Mouse (Mus musculus) testis, postnatal 10 days (tissue): Measurements from ENCODE around the gene Lhx6.

Experiments used
- DNase-seq: peaks from one replicate; pipeline ENCODE4 v3.0.0; 2021; ENCODE audit warnings: low spot score

Gene Lhx6

GRCm38 (mm10) chr2:36093301-36093700 lies 11.9 kb downstream of the Lhx6 start:
- no peak for DNase-seq

- no peak for DNase-seq
Measured at GRCm38 (mm10) chr2:36092748-36093147, 12.5 kb downstream of the Lhx6 start.

- DNase-seq = peak; percentile 85
Measured at GRCm38 (mm10) chr2:36090853-36091741, 14.1 kb downstream of the Lhx6 start.

GRCm38 (mm10) chr2:36089190-36089589 lies 16.0 kb downstream of the Lhx6 start:
- DNase-seq = no peak

- no peak for DNase-seq
Measured at GRCm38 (mm10) chr2:36085041-36085440, 20.2 kb downstream of the Lhx6 start.

- no peak for DNase-seq
Measured at GRCm38 (mm10) chr2:36082802-36083580, 22.2 kb downstream of the Lhx6 start.

GRCm38 (mm10) chr2:36081446-36081845 lies 23.8 kb downstream of the Lhx6 start:
- DNase-seq = no peak

- DNase-seq = no peak
Measured at GRCm38 (mm10) chr2:36077160-36077761, 27.9 kb downstream of the Lhx6 start.

- no peak for DNase-seq
Measured at GRCm38 (mm10) chr2:36075210-36075609, 30.0 kb downstream of the Lhx6 start.

- DNase-seq = no peak
Measured at GRCm38 (mm10) chr2:36073781-36074180, 31.4 kb downstream of the Lhx6 start.

GRCm38 (mm10) chr2:36071660-36072305 lies 33.4 kb downstream of the Lhx6 start:
- no peak for DNase-seq

- DNase-seq = no peak
Measured at GRCm38 (mm10) chr2:36067132-36067531, 38.1 kb downstream of the Lhx6 start.

GRCm38 (mm10) chr2:36061409-36061808 lies 43.8 kb downstream of the Lhx6 start:
- DNase-seq = no peak

GRCm38 (mm10) chr2:36056248-36056647 lies 49.0 kb downstream of the Lhx6 start:
- no peak for DNase-seq

- DNase-seq = no peak
Measured at GRCm38 (mm10) chr2:36053249-36053648, 52.0 kb downstream of the Lhx6 start.

- DNase-seq = no peak
Measured at GRCm38 (mm10) chr2:36049567-36049954, 55.6 kb downstream of the Lhx6 start.

- peak; percentile 99 for DNase-seq
Measured at GRCm38 (mm10) chr2:36048748-36049566, 56.3 kb downstream of the Lhx6 start, which contains the start of the genes Ndufa8 and Morn5. TSS of gene Ndufa8 (minus strand) at chr2:36049406. TSS of gene Morn5 (plus strand) at chr2:36049458.

GRCm38 (mm10) chr2:36048164-36048563 lies 57.0 kb downstream of the Lhx6 start:
- DNase-seq = no peak

- no peak for DNase-seq
Measured at GRCm38 (mm10) chr2:36040872-36041271, 64.3 kb downstream of the Lhx6 start.

GRCm38 (mm10) chr2:36039297-36039985 lies 65.8 kb downstream of the Lhx6 start:
- DNase-seq = no peak
